Mouse (Mus musculus) thymus, postnatal 14 days (tissue): ENCODE results near the gene Insyn1.

Experiments
- DNase-seq: peaks from one replicate; pipeline ENCODE4 v3.0.0; 2021

Gene Insyn1

DNA sequence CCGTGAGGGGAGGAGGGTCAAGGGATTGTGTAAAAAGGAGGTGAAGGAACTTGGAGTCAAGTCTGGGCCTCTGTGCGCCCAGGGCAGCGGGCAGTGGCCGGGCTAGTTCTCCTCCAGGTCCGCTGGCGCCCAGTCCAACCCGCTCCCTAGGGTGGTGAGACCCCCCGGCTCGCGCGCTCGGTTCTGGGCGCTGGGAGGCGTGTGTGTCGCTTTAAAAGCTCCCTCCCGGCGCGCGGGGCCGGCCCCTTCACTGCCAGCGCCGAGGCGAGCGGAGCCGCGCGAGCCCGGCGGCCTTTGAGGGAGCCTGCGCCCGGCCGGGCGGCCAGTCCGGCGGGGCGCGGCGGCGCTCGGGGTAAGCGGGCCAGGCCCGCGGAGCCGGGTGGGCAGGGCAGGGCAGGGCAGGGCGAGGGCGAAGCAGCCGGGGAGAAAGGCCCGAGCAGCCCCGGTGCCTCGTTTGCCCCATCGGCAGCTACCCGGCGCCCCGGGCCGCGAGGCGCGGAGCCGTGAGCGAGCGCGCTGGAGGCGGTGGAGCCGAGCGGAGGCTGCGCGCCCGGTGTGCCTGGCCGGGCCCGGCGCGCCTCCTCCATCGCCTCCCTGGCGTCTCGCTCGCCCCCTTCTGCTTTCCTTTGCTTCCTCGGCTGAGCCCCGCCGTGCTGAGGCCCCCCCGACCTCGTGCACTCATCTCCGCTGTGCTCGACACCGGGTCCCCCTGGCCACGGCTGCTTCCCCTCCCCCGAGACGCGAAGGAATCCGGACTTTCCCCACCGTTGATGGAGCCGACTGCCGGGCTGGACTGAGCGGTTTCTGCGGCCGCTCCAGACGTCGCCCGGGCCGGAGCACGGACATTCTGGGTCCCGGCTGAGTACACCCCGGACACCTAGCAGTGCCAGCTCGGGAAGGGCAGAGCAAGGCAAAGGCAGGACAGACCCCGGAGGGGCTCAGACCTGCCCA, at the start of gene Insyn1:
TSS of gene Insyn1 (plus strand) at position 753 of the 951 bp plus-strand sequence.
- DNase-seq: peak; percentile 35

DNA sequence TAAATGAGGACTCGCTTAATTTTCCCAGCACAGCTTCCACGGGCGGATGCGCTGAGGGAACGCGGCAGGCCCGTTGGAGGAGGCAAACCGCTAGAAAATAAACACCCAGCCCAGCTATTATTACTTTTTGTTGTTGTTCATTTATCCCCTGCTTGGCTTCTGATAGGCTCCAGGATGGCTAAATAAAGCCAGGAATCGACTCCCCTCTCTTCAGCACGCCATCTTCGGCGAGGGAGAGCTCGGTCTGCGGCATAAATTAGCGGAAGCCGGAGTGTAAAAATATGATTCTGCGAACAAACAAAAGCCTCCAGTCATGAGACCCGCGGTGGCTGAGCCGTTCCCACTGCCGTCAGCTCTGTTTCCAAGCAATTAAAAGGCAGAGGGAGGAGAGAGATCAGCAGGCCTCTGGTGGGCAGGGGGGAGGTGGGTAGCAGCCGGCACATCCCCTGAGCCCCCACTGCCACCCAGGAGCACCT, 49.4 kb upstream of the Insyn1 start:
- DNase-seq: no peak

DNA sequence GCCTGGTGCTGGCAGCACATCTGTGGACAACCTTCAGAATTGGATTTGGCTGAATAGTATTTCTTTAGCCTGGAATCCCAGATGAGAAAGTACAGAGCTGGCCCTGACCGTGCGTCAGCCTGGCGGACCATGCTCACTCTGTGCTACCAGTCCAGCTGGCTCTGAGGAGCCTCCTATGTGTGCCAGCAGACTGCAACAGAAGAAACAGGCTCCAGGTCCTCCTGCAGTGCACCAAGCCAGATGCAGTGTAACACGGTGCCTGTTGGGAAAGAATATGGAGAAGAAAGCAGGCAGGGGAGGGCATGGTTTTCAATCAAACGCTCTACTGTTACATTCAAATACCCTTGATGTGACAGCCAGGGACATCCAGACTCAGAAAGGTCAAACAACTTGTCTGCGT, 48.3 kb upstream of the Insyn1 start:
- DNase-seq: no peak

DNA sequence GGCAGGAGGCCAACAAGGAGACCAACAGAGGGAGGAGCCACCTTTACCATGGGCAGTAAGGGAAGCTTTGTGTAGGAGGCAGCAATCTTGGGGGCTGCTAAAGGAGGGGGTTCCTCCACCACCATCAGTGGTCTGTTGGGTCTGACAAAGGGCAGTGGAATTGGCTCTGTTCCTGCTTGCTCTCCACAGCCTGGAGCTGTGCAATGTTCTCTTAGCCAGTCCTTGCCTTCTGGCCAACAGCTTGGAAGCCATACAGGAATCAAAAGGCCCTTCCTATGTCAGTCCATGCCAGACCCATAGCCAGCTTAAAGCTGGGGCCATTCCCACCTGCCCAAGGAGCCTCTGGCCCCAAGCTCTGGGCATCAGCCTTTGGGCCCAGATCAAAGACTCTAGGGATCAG, 47.8 kb upstream of the Insyn1 start:
- DNase-seq: no peak

DNA sequence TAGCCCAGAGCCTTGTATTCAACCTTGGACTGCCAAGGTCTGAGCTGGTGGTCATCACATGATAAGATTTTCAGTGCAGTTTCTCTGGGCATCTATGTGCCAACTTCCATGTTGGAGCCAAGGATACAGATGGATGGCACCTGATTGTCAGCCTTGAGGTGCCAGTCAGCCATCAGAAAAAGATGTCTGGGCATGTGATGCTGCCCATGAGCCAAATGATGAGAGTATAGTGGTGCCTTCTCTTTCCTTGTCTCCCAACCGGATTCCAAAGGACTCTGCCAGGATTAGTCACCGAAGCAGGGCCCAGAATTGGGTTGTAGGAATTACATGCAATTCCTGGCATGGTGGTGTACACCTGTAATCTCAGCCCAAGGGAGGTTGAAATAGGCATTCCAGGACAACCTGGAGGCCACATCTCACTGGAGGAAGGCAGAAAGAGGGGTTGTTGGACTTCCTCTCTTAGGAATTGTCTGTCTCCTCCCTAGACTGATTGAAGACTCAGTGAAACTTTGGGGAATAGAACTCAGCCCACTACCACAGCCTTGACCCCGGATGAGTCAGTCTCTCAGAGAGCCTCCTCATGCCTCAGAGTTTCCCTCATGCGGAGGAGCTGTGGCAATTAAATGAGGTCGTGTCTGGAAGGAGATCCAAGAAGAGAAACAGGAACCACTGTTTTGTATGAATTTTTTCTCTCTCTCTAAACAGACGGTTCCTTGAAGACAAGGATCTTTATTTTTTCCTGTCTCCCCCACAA, 46.9 kb upstream of the Insyn1 start:
- no peak for DNase-seq

DNA sequence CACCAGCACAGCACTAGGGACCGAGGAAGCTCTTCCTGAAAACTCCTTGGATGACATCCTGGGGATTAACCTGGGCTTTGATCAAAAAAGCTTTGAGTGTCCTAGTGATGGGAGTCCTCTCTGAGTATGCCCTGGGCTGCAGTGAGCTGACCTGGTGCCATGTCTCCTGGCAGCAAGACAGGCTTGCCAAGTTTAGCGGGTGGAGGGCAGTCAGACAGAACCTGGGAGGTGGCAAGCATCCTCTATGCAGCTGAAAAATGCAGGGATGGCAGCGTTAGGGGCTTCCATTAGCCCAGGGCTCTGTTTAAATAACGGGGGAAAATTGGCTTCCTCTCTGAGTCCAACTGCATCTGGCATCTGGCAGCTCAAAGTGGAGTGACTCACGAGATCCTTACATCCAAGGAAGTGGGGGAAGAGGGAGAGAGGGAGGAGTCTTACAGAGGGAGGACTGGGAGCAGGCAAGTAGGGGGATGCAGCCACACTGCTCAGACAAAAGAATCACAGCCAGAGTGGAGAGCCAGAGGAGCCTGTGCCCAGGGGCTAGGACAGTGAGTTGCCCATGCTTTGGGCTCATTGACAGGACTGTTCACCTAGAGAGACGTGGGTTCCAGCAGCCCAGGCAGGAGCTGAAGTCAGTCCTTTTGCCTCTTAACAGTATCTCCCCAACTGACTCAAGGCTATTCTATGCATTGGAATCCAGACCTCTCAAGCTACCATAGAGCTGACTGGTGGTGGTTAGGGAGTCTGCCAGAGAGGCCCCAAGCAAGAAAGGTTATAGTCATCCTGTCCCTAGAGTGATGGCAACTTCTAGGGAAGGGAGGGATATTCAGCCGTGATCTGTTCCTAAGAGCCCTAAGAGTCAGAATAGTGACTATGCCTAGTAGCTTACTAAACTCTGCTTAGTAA, 46.0 kb upstream of the Insyn1 start:
- no peak for DNase-seq

DNA sequence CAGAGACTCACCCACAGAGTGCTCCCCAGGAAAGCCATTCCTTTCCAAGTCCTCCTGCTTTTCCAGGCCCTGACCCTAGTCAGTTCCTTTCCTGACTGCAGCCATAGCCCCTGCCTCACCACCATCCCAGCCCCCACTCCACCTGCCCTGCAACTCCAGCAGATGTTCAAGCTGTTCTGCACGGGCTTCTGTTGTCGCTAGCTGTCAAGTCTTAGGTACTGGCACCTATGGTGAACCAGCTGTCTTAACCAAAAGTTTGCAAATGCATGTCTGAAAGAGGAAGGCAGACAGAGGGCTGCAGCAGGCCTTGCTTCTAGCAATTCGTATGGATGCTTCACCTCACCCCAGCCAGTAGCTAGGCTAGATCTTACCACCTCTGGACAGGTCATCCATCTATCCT, 45.3 kb upstream of the Insyn1 start:
- no peak for DNase-seq

DNA sequence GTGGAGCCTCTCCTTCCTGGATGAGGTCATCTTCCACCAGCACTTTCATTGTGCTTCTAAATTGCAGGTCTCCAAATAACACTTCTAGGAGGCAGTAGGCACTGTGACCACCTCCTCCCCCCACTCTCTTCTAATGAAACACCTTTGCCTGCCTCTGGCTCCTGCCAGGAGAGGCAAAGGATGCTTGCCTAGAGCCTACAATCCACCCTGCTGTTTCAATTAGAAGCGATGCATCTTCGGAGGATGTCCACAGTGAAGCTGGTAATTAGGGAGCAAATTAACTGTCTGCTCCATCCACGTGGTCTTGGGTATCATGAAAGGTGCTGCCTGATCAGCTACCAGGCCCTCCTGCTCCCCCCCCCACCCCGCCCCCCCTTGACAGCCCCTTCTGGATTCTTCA, 41.6 kb upstream of the Insyn1 start:
- DNase-seq: no peak

DNA sequence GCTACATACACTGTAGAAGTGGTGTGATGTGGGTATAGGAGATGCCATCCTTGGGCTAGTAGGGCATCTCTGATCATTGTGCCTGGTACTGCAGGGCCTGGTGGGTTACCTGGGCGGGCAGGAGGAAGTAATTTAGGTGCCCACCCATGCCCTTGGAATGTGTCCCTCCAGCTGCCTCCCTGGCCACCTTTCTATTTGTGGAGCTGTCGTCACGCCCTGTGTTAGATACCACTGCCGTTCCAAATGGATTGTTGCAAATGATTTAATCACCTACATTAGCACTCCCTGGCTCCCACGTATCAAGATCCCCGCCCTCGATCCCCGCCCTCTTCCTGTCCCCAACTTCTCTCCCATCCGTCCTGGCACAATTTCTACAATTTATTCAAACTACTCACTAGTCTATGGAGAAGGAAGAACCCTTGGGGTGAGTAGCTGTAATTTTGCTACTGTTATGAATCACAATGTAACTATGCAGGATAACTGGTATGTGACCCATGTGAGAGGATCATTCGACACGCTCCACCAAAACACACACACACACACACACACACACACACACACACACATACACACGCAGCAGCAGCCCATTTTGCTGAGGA, 40.3 kb upstream of the Insyn1 start:
- DNase-seq: no peak

DNA sequence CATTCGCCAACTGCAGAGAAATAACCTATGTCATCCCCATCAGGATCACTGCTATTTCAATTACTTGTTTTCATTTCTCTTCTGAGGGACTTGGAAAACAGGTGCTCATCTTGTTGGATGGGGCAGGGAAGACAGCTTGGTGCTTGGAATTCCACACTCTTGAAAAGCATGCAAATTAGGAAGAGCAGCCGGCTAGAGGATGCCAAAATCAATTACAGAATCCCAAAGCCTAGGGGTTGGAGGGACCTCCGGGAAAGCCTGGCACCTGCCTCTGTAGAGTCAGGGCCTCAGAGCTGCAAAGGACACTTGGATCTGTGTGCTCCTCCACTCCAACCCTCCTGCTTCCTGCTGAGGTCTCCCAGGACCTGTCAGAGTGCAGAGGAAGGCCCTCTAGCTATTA, 38.9 kb upstream of the Insyn1 start:
- no peak for DNase-seq

DNA sequence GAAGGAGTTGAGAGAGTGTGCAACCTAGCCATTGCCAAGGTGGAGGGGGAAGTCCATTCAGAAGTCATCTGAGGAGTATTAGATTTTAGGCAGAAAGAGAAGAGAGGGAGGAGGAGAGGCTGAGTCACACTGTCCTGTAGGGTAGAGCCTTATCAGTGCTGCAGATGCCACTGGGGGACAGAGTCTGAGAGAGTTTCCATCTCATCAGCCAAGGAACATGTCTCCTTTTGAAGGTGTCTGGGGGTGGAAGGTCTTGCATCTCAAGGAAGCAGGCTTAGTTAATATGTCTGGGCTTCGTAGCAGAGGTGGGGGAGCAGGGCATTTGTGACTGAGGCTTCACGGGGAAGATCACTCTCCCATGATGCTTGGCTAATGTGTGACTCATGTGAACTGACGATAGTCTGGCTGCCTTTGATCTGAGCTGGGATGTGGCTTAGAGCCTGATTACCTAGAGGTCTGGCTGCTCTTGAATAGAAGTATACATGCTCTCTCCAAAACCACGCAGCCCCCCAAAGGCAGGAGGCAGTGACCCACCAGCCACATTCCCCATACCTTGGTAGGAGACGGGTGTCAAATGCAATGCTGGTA, 34.5 kb upstream of the Insyn1 start:
- DNase-seq: no peak

DNA sequence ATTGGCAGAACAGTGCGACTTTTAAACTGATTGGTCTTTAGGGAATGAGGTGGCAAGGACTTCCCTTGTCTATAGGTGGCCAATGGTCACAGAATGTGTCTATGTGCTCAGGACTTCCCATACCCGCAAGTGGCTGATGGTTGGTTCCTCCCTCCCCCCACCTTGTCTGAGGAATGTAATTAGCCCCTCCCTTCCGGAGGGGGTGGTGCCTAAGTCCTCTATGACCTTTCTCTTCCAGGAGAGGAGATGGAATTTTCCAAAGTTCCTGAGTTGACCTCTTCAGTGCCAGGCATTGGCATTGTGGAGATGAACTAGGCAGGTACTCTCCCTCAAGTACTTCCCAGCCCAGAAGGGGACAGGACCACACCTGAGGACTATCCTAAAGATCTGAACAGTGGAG, 33.5 kb upstream of the Insyn1 start:
- no peak for DNase-seq

DNA sequence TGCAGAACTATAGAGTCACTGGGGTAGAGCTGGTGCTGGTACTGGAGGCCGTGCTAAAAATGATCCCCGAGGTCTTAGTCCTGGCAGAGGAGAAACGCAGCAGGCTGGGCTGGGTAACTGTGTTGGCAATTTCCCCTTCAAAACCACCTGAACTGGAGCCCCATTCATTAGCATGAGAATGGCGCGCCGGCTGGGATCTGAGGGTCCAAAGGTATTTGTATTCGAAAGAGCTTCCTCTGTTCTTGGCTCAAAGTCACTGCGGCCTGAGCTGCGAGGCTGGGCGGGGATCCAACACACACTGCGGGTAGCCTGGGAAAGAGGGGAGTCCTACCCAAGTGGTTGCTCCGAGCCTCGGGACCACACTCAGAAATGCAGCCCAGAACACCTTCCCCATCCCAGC, 32.6 kb upstream of the Insyn1 start:
- no peak for DNase-seq

DNA sequence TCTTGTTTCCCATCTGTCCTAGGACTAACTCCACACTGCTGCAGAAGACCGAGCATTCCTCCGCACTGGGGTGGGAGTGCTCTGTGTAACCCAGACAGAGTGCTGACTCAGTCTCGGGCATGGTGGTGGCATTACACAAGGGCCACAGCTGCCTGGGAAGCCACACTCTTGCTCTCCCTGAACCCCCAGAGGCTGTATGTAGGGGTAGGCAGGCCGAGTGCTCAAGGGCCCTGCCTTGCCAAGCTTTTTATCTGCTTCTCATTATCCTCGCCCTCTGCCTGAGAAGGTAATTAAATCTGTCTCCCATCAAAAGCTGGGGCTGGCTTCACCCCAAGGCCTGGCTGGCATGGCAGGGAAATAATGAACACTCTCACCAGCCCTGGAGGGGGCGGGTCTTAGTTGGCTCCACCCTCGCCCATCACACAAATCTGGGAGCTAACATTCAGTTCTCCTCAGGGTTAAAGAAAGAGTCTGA, 30.9 kb upstream of the Insyn1 start:
- DNase-seq: no peak

DNA sequence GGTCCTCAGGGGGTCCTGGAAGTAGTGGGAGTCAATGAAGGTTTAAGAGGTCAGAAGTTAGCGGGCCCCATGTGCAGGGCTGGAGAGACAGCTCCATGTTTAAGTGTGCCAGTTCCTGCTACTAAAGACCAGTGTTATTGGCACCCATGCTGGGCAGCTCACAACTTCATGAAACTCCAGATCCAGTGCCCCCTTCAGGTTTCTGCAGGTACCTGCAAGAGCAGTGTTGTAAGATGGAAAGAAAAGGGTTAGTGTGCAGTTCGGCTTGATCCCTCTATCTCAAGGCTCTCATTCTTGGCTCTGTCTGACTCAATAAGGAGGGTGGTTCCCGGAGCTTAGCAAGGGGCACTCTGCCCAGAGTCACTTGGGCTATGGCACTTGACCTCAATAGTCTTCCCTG, 30.1 kb upstream of the Insyn1 start:
- DNase-seq: no peak

DNA sequence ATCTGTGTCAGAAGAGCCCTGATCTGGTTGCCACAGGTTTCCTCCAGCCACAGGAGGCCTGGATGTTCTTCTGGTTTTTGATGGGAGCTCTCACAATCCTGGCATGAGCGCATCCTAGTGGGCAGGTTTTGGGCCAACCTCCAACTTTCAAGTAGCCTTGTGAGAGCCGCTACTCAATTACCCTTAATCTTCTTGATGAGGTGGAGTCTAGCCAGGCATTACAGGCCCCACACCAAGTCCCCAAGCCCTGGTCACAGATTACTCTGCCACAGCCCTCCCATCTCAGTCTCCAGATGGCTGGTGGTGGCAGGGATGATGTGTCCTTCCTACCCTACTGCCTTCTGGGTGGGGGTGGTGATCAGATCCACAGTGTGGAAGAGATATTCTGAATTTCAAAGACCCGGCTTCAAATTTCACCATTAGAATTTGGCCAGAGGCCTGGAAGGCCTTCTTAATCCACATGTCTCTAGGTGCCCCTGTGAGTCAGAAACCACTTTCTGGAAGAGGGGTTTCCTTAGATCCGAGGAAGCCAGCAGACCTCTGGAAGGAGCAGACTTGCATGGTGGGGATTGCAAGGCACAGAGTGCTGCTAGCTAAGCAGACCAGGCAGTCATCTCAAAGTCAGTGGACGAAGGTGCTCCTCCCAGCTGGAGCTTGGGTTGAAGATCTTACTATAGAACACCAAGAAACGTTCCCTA, 29.4 kb upstream of the Insyn1 start:
- no peak for DNase-seq

DNA sequence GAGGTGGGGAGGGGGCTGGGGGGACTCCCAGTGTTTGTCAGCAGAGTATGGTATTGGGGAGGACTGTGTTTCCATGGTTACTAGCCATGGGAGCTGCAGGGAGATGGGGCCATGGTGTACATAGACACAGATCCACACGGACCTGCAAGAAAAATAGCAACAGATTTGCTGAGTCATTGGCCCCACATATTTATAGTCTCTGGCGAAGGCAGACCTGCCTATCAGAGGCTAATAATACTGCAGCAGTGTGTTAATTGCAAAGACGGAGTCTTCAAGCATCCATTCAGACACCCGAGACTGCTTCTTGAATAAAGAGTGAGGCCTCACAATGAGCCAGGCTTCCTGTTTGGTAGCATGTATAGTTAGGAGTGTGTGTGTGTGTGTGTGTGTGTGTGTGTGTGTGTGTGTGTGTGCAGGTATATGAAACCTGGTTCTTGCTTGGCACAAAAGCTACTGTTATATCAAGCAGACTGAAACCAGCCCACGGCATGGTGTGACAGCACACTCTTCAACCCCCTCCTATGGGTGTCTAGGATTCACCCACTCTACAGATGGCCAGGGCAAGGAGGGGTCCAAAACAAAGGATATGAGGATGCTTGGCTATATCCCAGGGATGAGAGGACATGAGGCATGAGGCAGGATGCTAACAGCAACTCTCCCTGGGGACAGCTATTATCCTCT, 20.9 kb upstream of the Insyn1 start:
- no peak for DNase-seq

DNA sequence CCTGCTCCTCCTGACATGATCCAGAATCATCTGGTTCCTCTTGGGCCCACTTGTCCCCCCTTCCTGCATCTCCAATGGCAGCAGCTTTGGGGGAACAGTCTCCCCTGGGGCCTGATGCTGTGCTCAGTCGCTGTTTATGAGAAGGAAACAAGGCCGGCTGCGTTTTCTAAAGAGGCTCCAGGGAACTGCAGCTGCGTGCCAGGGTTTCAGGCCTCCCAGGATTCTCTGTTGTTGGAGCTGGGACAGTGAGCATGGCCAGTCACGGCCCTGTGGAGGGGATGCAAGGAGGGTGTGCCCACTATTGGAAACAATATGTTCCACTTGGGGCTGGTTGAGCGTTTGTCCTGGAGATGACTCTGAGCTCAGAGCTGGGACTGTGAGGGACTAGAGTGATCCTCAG, 17.9 kb upstream of the Insyn1 start:
- no peak for DNase-seq

DNA sequence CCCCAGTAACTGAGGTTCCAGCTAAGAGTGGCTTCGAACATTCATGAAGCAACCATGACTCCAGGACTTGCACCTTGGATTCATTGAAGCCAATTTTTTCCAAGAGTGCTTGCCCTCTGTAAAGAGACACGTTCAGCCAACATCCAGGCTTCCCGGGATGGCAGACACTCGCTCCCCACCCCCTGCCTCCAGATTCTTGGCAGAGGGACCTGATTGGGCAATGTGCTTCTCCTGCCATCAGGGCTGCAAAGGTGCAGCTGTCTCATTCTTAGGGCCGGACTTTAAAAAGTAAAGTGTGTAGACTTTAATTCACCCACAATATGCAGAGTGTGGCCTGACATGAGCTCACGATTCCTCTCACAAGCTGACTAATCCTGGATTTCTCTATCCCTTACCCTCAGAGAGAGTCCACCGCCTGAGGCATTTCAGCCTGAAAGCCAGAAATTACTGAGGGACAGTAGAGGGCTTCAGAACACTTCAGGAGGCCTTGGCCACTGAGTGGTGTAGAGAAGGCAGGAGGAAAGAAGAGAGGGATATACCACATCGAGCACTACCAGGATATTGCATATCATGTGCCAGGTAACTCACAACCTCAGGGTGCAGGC, 15.1 kb upstream of the Insyn1 start:
- DNase-seq: no peak

DNA sequence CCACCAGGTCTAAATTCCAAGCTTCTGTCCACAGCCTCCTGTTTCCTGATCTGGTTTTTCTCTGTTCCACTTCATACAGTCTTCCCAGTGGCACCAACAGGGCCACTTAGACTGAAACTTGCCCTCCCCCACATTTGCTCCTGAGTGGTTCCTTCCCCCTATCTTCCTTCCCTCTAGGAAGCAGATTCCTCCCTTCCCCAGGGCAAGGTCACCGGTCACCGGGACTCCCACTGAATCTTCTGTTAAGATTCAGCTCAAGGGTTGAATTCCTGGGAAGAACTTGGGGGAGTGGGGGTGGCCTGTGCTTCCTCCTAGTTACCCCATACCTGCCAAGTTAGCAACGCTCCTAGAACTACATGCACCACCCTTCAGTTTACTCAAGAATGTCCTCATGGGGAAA, 1.3 kb upstream of the Insyn1 start:
- no peak for DNase-seq
